Mouse (Mus musculus) liver, embryonic 14.5 days (tissue): Measurements from ENCODE around the gene Atg13. TPM values are rescaled to one million over a fixed set of nuclear protein-coding genes. Genes with fewer than 3 reads are reported as not detected.
A peak's percentile ranks its signal among the peaks of the same experiment; 100 is the strongest.

Experiments used
- ATAC-seq: fragments of 200-750 bp; cut with Nextera tagmentation; 2 replicates; pipeline ENCODE4 v1.8.0; 2017; ENCODE audit warnings: moderate number of reproducible peaks, mild to moderate bottlenecking, moderate library complexity; ENCODE audit not compliant: insufficient read depth
- DNase-seq, 3 experiments: peaks; one replicate each; pipeline ENCODE4 v3.0.0-alpha.2; 2012 to 2013; ENCODE audit warnings: low read depth in 3 of 3, low spot score in 3 of 3
- H3K27ac ChIP-seq: fragments of 300-500 bp; sonication (generic); 2 replicates; pipeline ENCODE4 v1.5.1; 2014; ENCODE audit warnings: moderate library complexity, mild to moderate bottlenecking, control low read depth, inconsistent platforms
- H3K27me3 ChIP-seq: fragments of 300-500 bp; sonication (generic); 2 replicates; pipeline ENCODE4 v1.6.1; 2014; ENCODE audit warnings: mild to moderate bottlenecking, low read length, moderate library complexity; ENCODE audit not compliant: control insufficient read depth, insufficient read depth
- H3K36me3 ChIP-seq: fragments of 300-500 bp; sonication (generic); replicated peaks from 2 replicates; pipeline ENCODE4 v1.6.1; 2014; ENCODE audit warnings: low read depth; ENCODE audit not compliant: control insufficient read depth, insufficient read depth
- H3K4me1 ChIP-seq, 2 experiments: fragments of 200-500 bp in 1 of 2; fragments of 300-500 bp in 1 of 2; sonication (generic) in 1 of 2; replicated peaks; 2 replicates each; pipeline ENCODE4 v1.6.1; 2012 to 2014; ENCODE audit warnings: antibody characterized with exemption in 1 of 2, inconsistent platforms in 1 of 2, low read length in 1 of 2; ENCODE audit not compliant: control insufficient read depth in 2 of 2, insufficient read depth in 2 of 2
- H3K4me2 ChIP-seq: fragments of 300-500 bp; sonication (generic); 2 replicates; pipeline ENCODE4 v1.6.1; 2014; ENCODE audit warnings: low read depth, mild to moderate bottlenecking, control low read depth, moderate library complexity
- H3K4me3 ChIP-seq, 2 experiments: fragments of 200-500 bp in 1 of 2; fragments of 300-500 bp in 1 of 2; sonication (generic) in 1 of 2; 2 replicates each; pipeline ENCODE4 v1.5.1; 2012 to 2014; ENCODE audit warnings: low read depth in 2 of 2, low read length in 2 of 2, mild to moderate bottlenecking in 2 of 2, control low read depth in 1 of 2, inconsistent platforms in 1 of 2, moderate library complexity in 1 of 2; ENCODE audit not compliant: insufficient read depth in 1 of 2
- H3K9ac ChIP-seq: fragments of 300-500 bp; sonication (generic); replicated peaks from 2 replicates; pipeline ENCODE4 v1.6.1; 2014; ENCODE audit warnings: mild to moderate bottlenecking, control low read depth, moderate library complexity
- H3K9me3 ChIP-seq: fragments of 300-500 bp; sonication (generic); 2 replicates; pipeline ENCODE4 v1.6.1; 2016; ENCODE audit warnings: low read length, mixed read lengths; ENCODE audit not compliant: control insufficient read depth
- CTCF ChIP-seq: IDR thresholded peaks from 2 replicates; pipeline ENCODE4 v1.5.1; 2016; ENCODE audit warnings: antibody characterized with exemption, low read depth, control low read depth
- EP300 ChIP-seq: IDR thresholded peaks from 2 replicates; pipeline ENCODE4 v1.6.1; 2016; ENCODE audit warnings: antibody characterized with exemption, low read depth
- WGBS: fragments of 180-500 bp; shearing (Covaris S2); extraction: QIAGEN DNeasy Blood & Tissue Kit; methylation state at CpG from one replicate; pipeline ENCODE4 v1.1.7; 2014; ENCODE audit not compliant: insufficient replicate concordance; 5-methylcytosine and 5-hydroxymethylcytosine counted together
- polyA plus RNA-seq, 2 experiments: library from polyadenylated mRNA; depleted of rRNA in 1 of 2; stranded (reverse) in 1 of 2; unstranded in 1 of 2; fragments of >200 nt; fragmentation: Nextera tagmentation in 1 of 2; extraction: Ambion mirVana in 1 of 2; gene quantifications; 2 replicates each; pipeline versions ENCODE4 v1.2.1 to v1.2.3; 2012 to 2014

The Atg13 gene
- polyA plus RNA-seq (2012; rRNA removed) (7.4 and 7.5 TPM in 2 replicates), polyA plus RNA-seq (2014; fragmentation: Nextera tagmentation; extraction: Ambion mirVana) (11.3 and 12.9 TPM in 2 replicates)

GRCm38 (mm10) chr2:91710272-91711234 lies at the start of gene Atg13, which contains the start of gene Harbi1:
Atg13 (minus strand) TSS chr2:91710576.
Harbi1 (plus strand) TSS chr2:91710852.
- Histone ChIP-seq H3K4me3 (peak within 1 kb of the TSS; percentile 74 to 98), H3K4me1 (peaks cover 5 to 6% of the 10 kb centered on the region in 2 experiments), H3K27me3 (no peaks in the 10 kb centered on the region), H3K9me3 (no peaks in the 10 kb centered on the region), H3K27ac (peak within 1 kb of the TSS; percentile 89), H3K9ac (peak within 1 kb of the TSS; percentile 86), H3K36me3 (no peaks in the 10 kb centered on the region), H3K4me2 (peak within 1 kb of the TSS; percentile 92)
- TF ChIP-seq CTCF (no peak; the same call in 1 of the 2 replicates), EP300 (no peak)
- DNase-seq (peak; percentile 82 to 84 (median 83)), ATAC-seq (peak; percentile 99)
- whole genome bisulfite sequencing = under 1% methylated on average over 66 of the region's 66 CpGs

- TF ChIP-seq CTCF = no peak
- TF ChIP-seq EP300 = no peak
- no peaks in the 10 kb centered on the region for H3K36me3 ChIP-seq
- H3K4me3 ChIP-seq = no peak overlapping the region
- ATAC-seq = no peak
- no peak for DNase-seq
- H3K4me1 ChIP-seq = peaks cover 0 to 2% of the 10 kb centered on the region in 2 experiments; a peak in 1 of 4 replicates
- no peaks in the 10 kb centered on the region for H3K27me3 ChIP-seq
- H3K27ac ChIP-seq = no peak overlapping the region
- H3K9me3 ChIP-seq = no peaks in the 10 kb centered on the region
- no peak overlapping the region for H3K4me2 ChIP-seq
- H3K9ac ChIP-seq = no peak overlapping the region
- WGBS = 56% methylated on average over 2 of the region's 2 CpGs
These were observed 39.5 kb upstream of the Atg13 start for GRCm38 (mm10) chr2:91749811-91750261.

GRCm38 (mm10) chr2:91744686-91745085 lies 34.3 kb upstream of the Atg13 start:
- no peaks in the 10 kb centered on the region for H3K36me3 ChIP-seq
- no peak overlapping the region for H3K9ac ChIP-seq
- WGBS = 80% methylated on average over 5 of the region's 5 CpGs
- no peaks in the 10 kb centered on the region for H3K9me3 ChIP-seq
- no peak overlapping the region for H3K4me3 ChIP-seq
- no peak overlapping the region for H3K27ac ChIP-seq
- no peak for TF ChIP-seq EP300
- TF ChIP-seq CTCF = no peak
- H3K4me1 ChIP-seq = no peaks in the 10 kb centered on the region; a peak in 2 of 4 replicates
- no peaks in the 10 kb centered on the region for H3K27me3 ChIP-seq
- no peak for ATAC-seq
- no peak for DNase-seq
- H3K4me2 ChIP-seq = no peak overlapping the region

- Histone ChIP-seq H3K27ac (no peak overlapping the region), H3K36me3 (no peaks in the 10 kb centered on the region), H3K27me3 (no peaks in the 10 kb centered on the region), H3K4me1 (peaks cover 0 to 2% of the 10 kb centered on the region in 2 experiments; a peak in 3 of 4 replicates), H3K4me3 (no peak overlapping the region), H3K9ac (no peak overlapping the region), H3K9me3 (no peaks in the 10 kb centered on the region), H3K4me2 (no peak overlapping the region)
- no peak for TF ChIP-seq CTCF
- no peak for TF ChIP-seq EP300
- ATAC-seq (no peak), DNase-seq (no peak)
- 75% methylated on average over 1 of the region's 1 CpGs for WGBS
These were observed 29.2 kb upstream of the Atg13 start for GRCm38 (mm10) chr2:91739586-91739985.

GRCm38 (mm10) chr2:91735221-91735620 lies 24.8 kb upstream of the Atg13 start:
- Histone ChIP-seq H3K27me3 (no peaks in the 10 kb centered on the region), H3K4me2 (no peak overlapping the region), H3K9ac (no peak overlapping the region), H3K36me3 (no peaks in the 10 kb centered on the region), H3K9me3 (no peaks in the 10 kb centered on the region), H3K4me1 (peaks cover 0 to 2% of the 10 kb centered on the region in 2 experiments; a peak in 1 of 4 replicates), H3K27ac (no peak overlapping the region), H3K4me3 (no peak overlapping the region)
- TF ChIP-seq CTCF (no peak), EP300 (no peak)
- DNase-seq (no peak), ATAC-seq (no peak)
- WGBS = 87% methylated on average over 5 of the region's 5 CpGs
